Mouse (Mus musculus) splenic B cell, adult 2 months (primary cell): ENCODE data around the gene Gm10553.
"Not testable (repeated sequence)": the region's sequence is repeated elsewhere in the genome, so short reads cannot be mapped to it uniquely, and the experiment has no call there.

ENCODE experiments used
- DNase-seq: peaks from one replicate; pipeline ENCODE4 v3.0.0-alpha.2; 2011; ENCODE audit warnings: low read depth, low spot score
- H3K27me3 ChIP-seq: 2 replicates; pipeline ENCODE4 v1.6.1; 2012; ENCODE audit warnings: mild to moderate bottlenecking, low read length, moderate library complexity, mixed read lengths; ENCODE audit not compliant: control insufficient read depth, poor library complexity, insufficient read depth, severe bottlenecking
- H3K36me3 ChIP-seq: 2 replicates; pipeline ENCODE4 v1.6.1; 2012; ENCODE audit warnings: mild to moderate bottlenecking, low read length, moderate library complexity, mixed read lengths; ENCODE audit not compliant: control insufficient read depth, poor library complexity, insufficient read depth, severe bottlenecking

Gm10553 gene

GRCm38 (mm10) chr1:85099864-85100263 is at the start of gene Gm10553:
TSS of gene Gm10553 (plus strand) at chr1:85100164.
- not testable (repeated sequence) for H3K36me3 ChIP-seq, H3K27me3 ChIP-seq, DNase-seq

GRCm38 (mm10) chr1:85071690-85072089 is 28.3 kb upstream of the Gm10553 start:
- DNase-seq, H3K36me3 ChIP-seq, H3K27me3 ChIP-seq: not testable (repeated sequence)

DNA sequence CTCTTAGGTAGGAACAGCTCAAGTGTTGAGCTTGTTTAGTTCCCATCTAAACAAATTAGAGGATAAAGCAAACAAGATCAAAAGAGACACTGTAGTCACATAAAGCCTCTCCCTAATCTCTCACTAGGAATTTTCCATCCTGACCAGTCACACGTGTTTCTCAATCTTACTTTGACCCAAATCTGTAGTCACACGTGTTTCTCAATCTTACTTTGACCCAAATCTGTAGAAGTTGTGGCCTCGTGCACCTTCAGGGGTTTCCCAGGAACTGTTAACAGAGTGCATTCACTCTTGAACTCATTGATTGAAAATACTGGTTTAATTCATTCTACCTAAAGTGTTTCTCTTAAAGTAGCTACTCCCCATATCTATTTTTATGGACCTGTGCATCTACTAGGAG is 26.9 kb upstream of the Gm10553 start:
- not testable (repeated sequence) for H3K27me3 ChIP-seq, DNase-seq, H3K36me3 ChIP-seq

GRCm38 (mm10) chr1:85084803-85085202 is 15.2 kb upstream of the Gm10553 start:
- not testable (repeated sequence) for DNase-seq, H3K36me3 ChIP-seq, H3K27me3 ChIP-seq

- H3K27me3 ChIP-seq, H3K36me3 ChIP-seq, DNase-seq: not testable (repeated sequence)
These were observed 13.8 kb upstream of the Gm10553 start for GRCm38 (mm10) chr1:85086211-85086610.

DNA sequence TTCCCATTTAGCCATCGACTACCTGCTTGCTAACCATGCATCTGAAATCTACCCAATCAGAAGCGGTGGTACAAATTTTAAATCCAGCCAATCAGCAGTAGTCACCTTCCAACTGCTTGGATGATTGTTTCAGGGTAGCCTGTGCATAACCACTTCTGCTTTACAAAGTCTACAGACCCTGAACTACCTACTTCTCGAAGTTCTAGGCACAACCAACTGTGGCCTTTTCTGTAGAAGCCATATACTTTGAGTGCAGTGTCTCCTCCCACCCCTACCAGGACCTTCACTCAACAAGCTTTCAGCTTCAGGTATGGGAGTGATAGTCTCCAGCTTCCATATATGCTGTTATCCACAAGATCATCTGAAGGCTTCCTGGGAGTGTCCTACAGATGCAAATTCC is 7.8 kb upstream of the Gm10553 start:
- DNase-seq, H3K27me3 ChIP-seq, H3K36me3 ChIP-seq: not testable (repeated sequence)

GRCm38 (mm10) chr1:85093011-85093572 is 6.9 kb upstream of the Gm10553 start:
- H3K27me3 ChIP-seq, H3K36me3 ChIP-seq: not testable (repeated sequence)
- DNase-seq, result peak; percentile 52

GRCm38 (mm10) chr1:85099081-85099480 is 883 bp upstream of the Gm10553 start:
- DNase-seq, H3K27me3 ChIP-seq, H3K36me3 ChIP-seq: not testable (repeated sequence)

DNA sequence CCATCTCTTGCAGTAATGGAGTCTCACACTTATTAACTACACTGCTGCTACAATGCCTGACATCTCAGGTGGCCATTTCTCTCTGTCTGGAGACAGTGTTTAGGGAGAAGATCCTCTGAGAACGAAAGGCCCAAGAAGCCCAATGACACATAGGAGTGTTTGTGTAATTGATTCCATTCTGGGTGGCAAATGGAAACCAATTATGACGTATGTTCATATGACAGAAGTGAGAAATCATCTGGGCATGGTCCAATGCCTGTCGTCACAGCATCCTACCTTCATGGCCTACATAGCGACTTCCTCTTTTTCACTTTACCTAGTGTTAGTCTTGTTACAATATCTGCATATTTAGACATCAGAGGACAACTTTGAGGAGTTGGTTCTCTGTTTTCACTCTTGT is 1.8 kb downstream of the Gm10553 start:
- DNase-seq, H3K36me3 ChIP-seq, H3K27me3 ChIP-seq: not testable (repeated sequence)

DNA sequence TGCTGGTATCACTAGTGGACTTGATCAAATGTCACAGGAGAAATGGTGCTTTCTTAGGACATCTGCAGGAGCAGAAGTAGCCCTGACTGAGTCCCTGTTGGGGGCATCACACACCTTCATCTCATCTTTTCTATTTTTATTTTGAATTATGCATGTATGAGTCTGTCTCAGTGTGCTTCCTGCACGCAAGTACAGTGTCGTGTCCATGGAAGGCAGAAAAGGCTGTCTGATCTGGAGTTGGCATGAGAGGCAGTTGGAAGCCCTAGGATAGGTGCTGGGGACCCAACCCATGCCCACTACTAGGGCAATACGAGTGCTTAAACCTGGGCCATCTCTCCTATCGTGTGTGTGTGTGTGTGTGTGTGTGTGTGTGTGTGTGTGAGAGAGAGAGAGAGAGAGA is 5.4 kb downstream of the Gm10553 start:
- not testable (repeated sequence) for H3K36me3 ChIP-seq, DNase-seq, H3K27me3 ChIP-seq

- not testable (repeated sequence) for H3K36me3 ChIP-seq, H3K27me3 ChIP-seq
- DNase-seq, result peak; percentile 50
These were observed 6.0 kb downstream of the Gm10553 start for GRCm38 (mm10) chr1:85106013-85106412.

DNA sequence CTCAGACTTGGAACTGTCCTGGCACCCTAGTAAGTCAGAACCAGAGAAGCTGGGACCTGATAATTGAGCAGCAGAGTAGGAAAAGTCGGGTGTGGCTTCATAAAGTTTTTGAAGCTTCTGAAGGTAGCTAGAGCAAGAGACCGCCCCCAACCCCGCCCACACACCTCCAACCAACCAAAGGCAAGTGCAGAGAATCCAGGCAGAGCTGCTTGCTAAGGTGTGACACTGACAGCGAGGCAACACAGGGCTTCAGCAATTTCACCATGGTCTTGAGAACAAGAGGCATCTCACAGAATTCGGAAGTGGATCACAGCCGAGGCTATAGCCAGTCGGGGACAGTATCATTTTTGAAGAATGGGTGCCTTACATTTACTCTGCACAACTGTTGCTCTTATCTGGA is 9.8 kb downstream of the Gm10553 start, which contains the start of gene A530032D15Rik:
A530032D15Rik (minus strand) TSS at position 101 of the 400 bp plus-strand sequence.
- not testable (repeated sequence) for H3K36me3 ChIP-seq, DNase-seq, H3K27me3 ChIP-seq

DNA sequence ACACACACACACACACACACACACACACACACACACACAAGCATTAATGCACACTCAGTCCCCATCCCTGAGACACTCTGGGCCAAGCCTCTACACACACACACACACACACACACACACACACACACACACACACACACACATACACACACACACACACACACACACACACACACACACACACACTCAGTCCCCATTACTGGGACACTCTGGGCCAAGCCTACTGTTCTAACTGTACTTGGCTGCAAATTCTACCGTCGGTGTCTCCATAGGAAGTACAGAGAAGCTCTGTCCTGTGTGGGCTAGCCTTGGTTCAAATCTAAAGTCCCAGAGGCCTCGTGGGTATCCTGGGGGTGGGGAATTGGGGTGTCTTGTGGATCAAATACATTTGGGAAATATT is 10.9 kb downstream of the Gm10553 start:
- H3K27me3 ChIP-seq, H3K36me3 ChIP-seq, DNase-seq: not testable (repeated sequence)

- H3K36me3 ChIP-seq, H3K27me3 ChIP-seq: not testable (repeated sequence)
- DNase-seq, result peak; percentile 79
These were observed 11.6 kb downstream of the Gm10553 start for GRCm38 (mm10) chr1:85111572-85111971.

- not testable (repeated sequence) for H3K36me3 ChIP-seq, H3K27me3 ChIP-seq
- DNase-seq, result peak; percentile 4
These were observed 12.3 kb downstream of the Gm10553 start for GRCm38 (mm10) chr1:85112266-85112665.

GRCm38 (mm10) chr1:85112889-85113288 is 12.9 kb downstream of the Gm10553 start:
- H3K27me3 ChIP-seq, H3K36me3 ChIP-seq, DNase-seq: not testable (repeated sequence)
